ENCODE assay signal across 15 mouse cellular contexts in genomic region chr16:63277556-63277955, GRCm38 (mm10).
DNase-seq lines count a peak whose midpoint lies in the region.
"Had no signal": no experiment of that assay in that cellular context is flagged by ENCODE, and none has a peak within 500 bp of the region (broad histone marks: within the 10 kb centered on the region; RNA-seq: fewer than 3 reads in every experiment).

No protein-coding gene starts in this region.

- DNase-seq in adrenal gland, adult 2 months: peak; percentile 49
- DNase-seq in adrenal gland, postnatal 4 days (ENCODE audit: low spot score in 2 of 2): no peak
- peak; percentile 7 for DNase-seq in adrenal gland, postnatal 14 days
- peak; percentile 20 for DNase-seq in brain, adult 2 months (ENCODE audit: low read depth, low spot score)
- no peak for DNase-seq in retina, postnatal 1 day
- DNase-seq in frontal cortex, adult 2 months (ENCODE audit: extremely low spot score in 1 of 2, low spot score in 1 of 2): no peak
- no peak for DNase-seq in thymus, postnatal 36 days
- DNase-seq: B cell, adult 2 months; cerebellum, adult 18-20 months; forebrain, postnatal 0 days; gastrocnemius, postnatal 25 days; heart, adult 18-20 months; heart, postnatal 10 days; heart, postnatal 36 days; kidney, adult 11 months had no signal

Comparison
In these comparisons a context has a peak if more than half of its experiments do, and no peak if none do; other contexts are left out.
1. DNase-seq: peak in adrenal gland, adult 2 months (single experiment), adrenal gland, postnatal 14 days (single experiment) and brain, adult 2 months (single experiment); none in adrenal gland, postnatal 4 days (0 of 2), retina, postnatal 1 day (single experiment), frontal cortex, adult 2 months (0 of 2) and thymus, postnatal 36 days (0 of 2).